Mouse (Mus musculus): ENCODE results near the gene Acvr1. TPM values are rescaled to one million over a fixed set of nuclear protein-coding genes. Genes with fewer than 3 reads are reported as not detected.

Acvr1 gene
- polyA plus RNA-seq, 1 experiment, result 35.6 TPM

- Histone ChIP-seq H3K27me3 (ENCODE audit: control insufficient read depth, insufficient read depth, insufficient read length) (no peaks in the 10 kb centered on the region), H3K79me2 (ENCODE audit: control insufficient read depth, insufficient read depth) (peaks cover 9% of the 10 kb centered on the region), H3ac (ENCODE audit: control insufficient read depth, insufficient read length) (no peak overlapping the region), H3K4me2 (ENCODE audit: low read depth) (no peak overlapping the region), H3K4me3 (no peak overlapping the region), H3K36me3 (ENCODE audit: control insufficient read depth, insufficient read depth) (no peaks in the 10 kb centered on the region)
- no peak for TF ChIP-seq TCF3 (IDR thresholded peaks at IDR 0.05; ENCODE audit: insufficient read length, low read depth)
- TF ChIP-seq REST (IDR thresholded peaks at IDR 0.05; ENCODE audit: insufficient read depth, insufficient read length), result no peak
- no peak for TF ChIP-seq SRF (IDR thresholded peaks at IDR 0.05; ENCODE audit: control insufficient read depth, insufficient read length, low read depth)
- no peak for TF ChIP-seq POLR2AphosphoS2 (IDR thresholded peaks at IDR 0.05; ENCODE audit: insufficient read length, low read depth)
- no peak for TF ChIP-seq MYOD1 (IDR thresholded peaks at IDR 0.05; ENCODE audit: control insufficient read depth in 1 of 3, insufficient read length in 2 of 3, low read depth in 2 of 3)
- no peak for TF ChIP-seq TCF12 (IDR thresholded peaks at IDR 0.05; ENCODE audit: insufficient read depth, poor library complexity, severe bottlenecking)
- no peak for TF ChIP-seq POLR2A (IDR thresholded peaks at IDR 0.05; ENCODE audit: insufficient read length, low read depth)
- no peak for TF ChIP-seq MAX (IDR thresholded peaks at IDR 0.05; ENCODE audit: low read depth)
- TF ChIP-seq CEBPB (IDR thresholded peaks at IDR 0.05; ENCODE audit: insufficient read depth, poor library complexity, severe bottlenecking), result no peak
- no peak for TF ChIP-seq MYOG (IDR thresholded peaks at IDR 0.05; ENCODE audit: control insufficient read depth in 1 of 3, insufficient read depth in 1 of 3, insufficient read length in 2 of 3, low read depth in 2 of 3)
- no peak for TF ChIP-seq E2F4 (IDR thresholded peaks at IDR 0.05; ENCODE audit: insufficient read depth)
- TF ChIP-seq USF1 (IDR thresholded peaks at IDR 0.05; ENCODE audit: low read depth), result no peak
Measured at GRCm38 (mm10) chr2:58574167-58574566, 7.2 kb upstream of the Acvr1 start.

GRCm38 (mm10) chr2:58568841-58569645 lies 2.1 kb upstream of the Acvr1 start:
- TF ChIP-seq USF1 (IDR thresholded peaks at IDR 0.05; ENCODE audit: low read depth), result no peak
- no peak for TF ChIP-seq MAX (IDR thresholded peaks at IDR 0.05; ENCODE audit: low read depth)
- no peak for TF ChIP-seq TCF3 (IDR thresholded peaks at IDR 0.05; ENCODE audit: insufficient read length, low read depth)
- no peak for TF ChIP-seq REST (IDR thresholded peaks at IDR 0.05; ENCODE audit: insufficient read depth, insufficient read length)
- no peak for TF ChIP-seq POLR2A (IDR thresholded peaks at IDR 0.05; ENCODE audit: insufficient read length, low read depth)
- no peak for TF ChIP-seq POLR2AphosphoS2 (IDR thresholded peaks at IDR 0.05; ENCODE audit: insufficient read length, low read depth)
- no peak for TF ChIP-seq E2F4 (IDR thresholded peaks at IDR 0.05; ENCODE audit: insufficient read depth)
- TF ChIP-seq MYOD1 (IDR thresholded peaks at IDR 0.05; ENCODE audit: control insufficient read depth in 1 of 3, insufficient read length in 2 of 3, low read depth in 2 of 3), result no peak
- no peak for TF ChIP-seq CEBPB (IDR thresholded peaks at IDR 0.05; ENCODE audit: insufficient read depth, poor library complexity, severe bottlenecking)
- Histone ChIP-seq H3ac (ENCODE audit: control insufficient read depth, insufficient read length) (no peak overlapping the region), H3K36me3 (ENCODE audit: control insufficient read depth, insufficient read depth) (no peaks in the 10 kb centered on the region), H3K79me2 (ENCODE audit: control insufficient read depth, insufficient read depth) (peaks cover 49% of the 10 kb centered on the region), H3K4me2 (ENCODE audit: low read depth) (peak overlapping the region; percentile 90), H3K27me3 (ENCODE audit: control insufficient read depth, insufficient read depth, insufficient read length) (no peaks in the 10 kb centered on the region), H3K4me3 (peak overlapping the region; percentile 63)

GRCm38 (mm10) chr2:58567866-58568719 lies 1.1 kb upstream of the Acvr1 start:
- peak overlapping the region; percentile 84 for H3ac ChIP-seq (ENCODE audit: control insufficient read depth, insufficient read length)
- peaks cover 59% of the 10 kb centered on the region for H3K79me2 ChIP-seq (ENCODE audit: control insufficient read depth, insufficient read depth)
- TF ChIP-seq USF1 (IDR thresholded peaks at IDR 0.05; ENCODE audit: low read depth) (no peak), REST (IDR thresholded peaks at IDR 0.05; ENCODE audit: insufficient read depth, insufficient read length) (no peak), POLR2AphosphoS2 (IDR thresholded peaks at IDR 0.05; ENCODE audit: insufficient read length, low read depth) (no peak), POLR2A (IDR thresholded peaks at IDR 0.05; ENCODE audit: insufficient read length, low read depth) (no peak), MYOG (IDR thresholded peaks at IDR 0.05; ENCODE audit: control insufficient read depth in 1 of 3, insufficient read depth in 1 of 3, insufficient read length in 2 of 3, low read depth in 2 of 3) (no peak), MYOD1 (IDR thresholded peaks at IDR 0.05; ENCODE audit: control insufficient read depth in 1 of 3, insufficient read length in 2 of 3, low read depth in 2 of 3) (no peak), TCF12 (IDR thresholded peaks at IDR 0.05; ENCODE audit: insufficient read depth, poor library complexity, severe bottlenecking) (no peak), CEBPB (IDR thresholded peaks at IDR 0.05; ENCODE audit: insufficient read depth, poor library complexity, severe bottlenecking) (no peak), MAX (IDR thresholded peaks at IDR 0.05; ENCODE audit: low read depth) (no peak), SRF (IDR thresholded peaks at IDR 0.05; ENCODE audit: control insufficient read depth, insufficient read length, low read depth) (no peak), TCF3 (IDR thresholded peaks at IDR 0.05; ENCODE audit: insufficient read length, low read depth) (no peak), E2F4 (IDR thresholded peaks at IDR 0.05; ENCODE audit: insufficient read depth) (no peak)

GRCm38 (mm10) chr2:58566410-58567065 lies 419 bp downstream of the Acvr1 start:
- H3K4me2 ChIP-seq (ENCODE audit: low read depth), result peak overlapping the region; percentile 96
- H3K4me3 ChIP-seq, result peak overlapping the region; percentile 63
- H3ac ChIP-seq (ENCODE audit: control insufficient read depth, insufficient read length), result peak overlapping the region; percentile 84
- TF ChIP-seq POLR2A (IDR thresholded peaks at IDR 0.05; ENCODE audit: insufficient read length, low read depth) (peak; percentile 26), CEBPB (IDR thresholded peaks at IDR 0.05; ENCODE audit: insufficient read depth, poor library complexity, severe bottlenecking) (no peak)
- peaks cover 74% of the 10 kb centered on the region for H3K79me2 ChIP-seq (ENCODE audit: control insufficient read depth, insufficient read depth)
- no peaks in the 10 kb centered on the region for H3K27me3 ChIP-seq (ENCODE audit: control insufficient read depth, insufficient read depth, insufficient read length)
- no peaks in the 10 kb centered on the region for H3K36me3 ChIP-seq (ENCODE audit: control insufficient read depth, insufficient read depth)

More at GRCm38 (mm10) chr2:58567866-58568719, 1.1 kb upstream of the Acvr1 start:
- H3K27me3 ChIP-seq (ENCODE audit: control insufficient read depth, insufficient read depth, insufficient read length), result no peaks in the 10 kb centered on the region
- peak overlapping the region; percentile 63 for H3K4me3 ChIP-seq
- no peaks in the 10 kb centered on the region for H3K36me3 ChIP-seq (ENCODE audit: control insufficient read depth, insufficient read depth)
- peak overlapping the region; percentile 90 for H3K4me2 ChIP-seq (ENCODE audit: low read depth)
